Mouse (Mus musculus) E14TG2a.4 (cell line): ENCODE measurements around the gene Plekhj1.

ENCODE experiments used
- H3K27me3 ChIP-seq: 2 replicates; pipeline ENCODE4 v1.6.1; 2014; ENCODE audit warnings: low read length, control low read depth; ENCODE audit not compliant: insufficient read depth
- H3K36me3 ChIP-seq: 2 replicates; pipeline ENCODE4 v1.6.1; 2014; ENCODE audit warnings: low read length, control low read depth; ENCODE audit not compliant: insufficient read depth
- H3K4me1 ChIP-seq: replicated peaks from 2 replicates; pipeline ENCODE4 v1.6.1; 2014; ENCODE audit warnings: low read depth, low read length, control low read depth
- H3K4me3 ChIP-seq: replicated peaks from 2 replicates; pipeline ENCODE4 v1.5.1; 2014; ENCODE audit warnings: mild to moderate bottlenecking, low read length
- H3K9me3 ChIP-seq: 2 replicates; pipeline ENCODE4 v1.6.1; 2014; ENCODE audit warnings: low read length, control low read depth
- CTCF ChIP-seq: conservative IDR thresholded peaks from 2 replicates; pipeline ENCODE4 v1.5.1; 2014; ENCODE audit warnings: low read length
- NANOG ChIP-seq: IDR thresholded peaks from 2 replicates; pipeline ENCODE4 v1.6.1; 2014; ENCODE audit warnings: borderline replicate concordance, low read length, mixed read lengths
- POU5F1 ChIP-seq: IDR thresholded peaks from 2 replicates; pipeline ENCODE4 v1.6.1; 2014; ENCODE audit warnings: low read length, borderline replicate concordance

Gene Plekhj1

DNA sequence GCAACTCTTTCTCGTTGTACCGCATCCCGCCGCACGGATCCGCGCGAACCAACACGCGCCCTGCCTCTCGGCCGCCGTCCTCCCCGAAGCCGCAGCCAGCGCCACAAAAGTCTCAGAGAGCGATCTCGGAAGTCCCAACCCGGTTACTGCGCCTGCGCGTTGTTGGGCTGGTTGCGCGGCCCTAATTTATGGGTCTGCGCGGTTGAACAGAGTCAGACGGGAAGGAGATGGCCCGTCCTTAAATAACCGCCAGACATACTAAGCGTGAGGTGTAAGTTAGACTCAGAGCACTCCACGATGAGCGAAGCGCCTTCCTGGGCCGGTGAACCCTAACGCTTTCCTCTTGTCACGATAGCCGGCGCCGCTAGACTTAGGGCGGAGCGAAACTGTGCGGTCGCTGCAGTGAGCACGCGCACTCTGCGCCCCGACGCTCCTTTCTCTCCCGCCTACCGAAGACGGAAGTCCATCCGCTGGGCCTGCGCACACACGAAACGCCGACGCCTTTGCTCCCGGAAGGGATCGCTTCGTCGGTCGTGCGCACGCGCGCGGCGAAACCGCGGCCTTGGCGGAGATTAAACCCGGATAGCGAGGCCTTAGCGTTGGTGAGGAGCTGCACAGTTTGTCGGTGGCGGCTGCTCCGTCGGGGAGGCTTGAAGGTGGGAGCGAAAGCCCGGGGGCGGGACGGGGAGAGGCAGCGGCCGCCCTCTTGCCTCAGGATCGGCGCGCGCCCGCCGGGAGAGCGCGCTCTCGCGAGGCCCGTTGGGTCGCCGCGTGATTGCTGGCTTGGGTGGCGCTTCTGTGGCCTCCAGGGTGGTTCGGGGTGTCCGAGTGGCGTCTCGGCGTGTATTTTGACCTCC lies at the start of gene Plekhj1, which contains the start of gene Sf3a2:
TSS of gene Plekhj1 (minus strand) at position 477 of the 857 bp plus-strand sequence.
TSS of gene Sf3a2 (plus strand) at position 49 of the 857 bp plus-strand sequence.
- Histone ChIP-seq H3K9me3 (no peaks in the 10 kb centered on the region), H3K36me3 (peaks cover 79% of the 10 kb centered on the region), H3K4me1 (peaks cover 83% of the 10 kb centered on the region), H3K27me3 (no peaks in the 10 kb centered on the region), H3K4me3 (peak within 1 kb of the TSS; percentile 90)
- TF ChIP-seq POU5F1 (no peak), NANOG (no peak), CTCF (no peak)

DNA sequence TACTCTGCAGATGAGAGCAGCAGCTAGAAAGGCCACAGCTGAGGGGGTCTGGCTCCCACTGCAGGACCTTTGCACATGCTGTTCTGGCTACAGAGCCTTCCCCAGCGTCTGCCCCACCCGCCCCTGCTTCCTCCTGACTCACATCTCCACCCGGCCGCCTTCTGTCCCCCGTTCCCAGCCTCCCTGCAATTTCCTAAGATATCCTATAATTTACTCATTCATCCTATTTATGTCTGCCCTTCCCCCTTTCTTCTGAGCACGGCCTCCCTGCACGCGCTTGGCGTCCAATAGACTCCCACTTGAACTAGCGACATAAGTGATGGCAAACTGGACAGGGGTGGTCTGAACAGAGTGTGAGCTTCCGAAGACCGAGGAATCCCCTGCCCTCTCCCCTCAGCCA lies 47.3 kb upstream of the Plekhj1 start:
- peaks cover 67% of the 10 kb centered on the region for H3K4me1 ChIP-seq
- H3K36me3 ChIP-seq = peaks cover 9% of the 10 kb centered on the region
- H3K27me3 ChIP-seq = peaks cover 59% of the 10 kb centered on the region
- TF ChIP-seq POU5F1 = no peak
- H3K9me3 ChIP-seq = no peaks in the 10 kb centered on the region
- H3K4me3 ChIP-seq = no peak overlapping the region

DNA sequence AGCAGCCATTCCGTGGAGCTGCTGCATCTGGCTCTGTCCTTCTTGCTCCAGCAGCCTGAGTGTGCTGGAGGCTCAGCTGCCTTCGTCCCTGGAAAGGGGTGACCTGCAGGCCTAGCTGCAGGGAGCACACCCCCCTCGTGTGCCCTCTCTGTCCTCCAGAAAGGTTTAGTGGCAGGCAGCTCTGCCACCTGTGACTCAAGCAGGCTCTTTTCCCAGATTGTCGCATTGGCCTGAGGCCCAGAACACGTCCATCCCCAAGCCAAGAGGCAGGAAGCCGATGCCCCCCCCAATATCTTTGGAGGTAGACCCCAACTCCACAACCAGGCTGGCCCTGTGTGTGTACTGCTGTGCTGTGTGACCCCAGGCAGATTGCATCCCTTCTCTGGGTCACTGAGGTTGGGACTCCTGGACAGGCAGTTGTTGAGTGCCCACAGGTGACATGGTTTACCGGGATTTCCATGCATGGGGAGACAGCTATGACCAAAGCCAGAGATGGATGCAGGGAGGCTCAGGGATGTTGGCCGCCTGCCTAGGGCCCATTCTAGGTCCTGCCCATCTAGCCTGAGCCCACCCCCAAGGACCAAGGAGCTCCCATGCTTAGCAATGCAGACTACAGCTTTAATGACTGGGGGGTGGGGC lies 46.7 kb upstream of the Plekhj1 start:
- Histone ChIP-seq H3K4me3 (no peak overlapping the region), H3K9me3 (no peaks in the 10 kb centered on the region), H3K36me3 (peaks cover 3% of the 10 kb centered on the region; the same call in 1 of the 2 replicates), H3K4me1 (peaks cover 68% of the 10 kb centered on the region), H3K27me3 (peaks cover 64% of the 10 kb centered on the region)
- TF ChIP-seq POU5F1 = no peak
- TF ChIP-seq CTCF = no peak
- no peak for TF ChIP-seq NANOG

DNA sequence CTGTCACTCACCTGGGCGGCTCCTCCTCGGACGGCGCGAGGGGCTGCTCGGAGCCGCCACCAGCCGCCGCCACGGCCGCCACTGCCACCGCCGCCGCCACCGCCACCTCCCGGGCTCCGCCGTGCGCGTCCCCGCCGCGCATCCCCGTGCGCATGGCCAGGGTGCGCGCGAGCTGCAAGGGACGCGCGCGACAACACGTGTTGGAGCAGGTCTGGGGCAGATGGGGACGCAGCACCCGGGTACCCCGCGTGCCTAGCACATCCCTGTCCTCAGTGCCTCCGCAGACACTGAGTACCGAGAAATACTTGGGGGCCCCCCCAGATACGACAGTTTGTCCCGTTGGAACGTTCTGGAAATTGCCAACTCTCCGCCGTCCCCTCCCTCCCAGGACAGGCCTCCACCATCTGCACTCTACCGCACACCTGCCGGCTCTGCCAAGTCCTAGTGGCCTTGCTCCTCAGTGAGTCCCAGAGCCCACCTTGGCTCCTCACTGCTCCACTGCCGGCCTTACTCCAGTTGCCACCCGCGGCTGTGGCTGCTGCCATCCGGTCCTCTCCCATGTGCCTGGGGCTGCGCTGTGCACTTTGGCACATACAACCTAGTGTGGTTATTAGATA lies 45.6 kb upstream of the Plekhj1 start, which contains the start of gene Lingo3:
TSS of gene Lingo3 (minus strand) at position 109 of the 617 bp plus-strand sequence.
- TF ChIP-seq POU5F1 (no peak), CTCF (no peak), NANOG (no peak)
- Histone ChIP-seq H3K36me3 (no peaks in the 10 kb centered on the region), H3K9me3 (no peaks in the 10 kb centered on the region), H3K4me1 (peaks cover 68% of the 10 kb centered on the region), H3K27me3 (peaks cover 70% of the 10 kb centered on the region), H3K4me3 (peak within 1 kb of the TSS; percentile 80)

DNA sequence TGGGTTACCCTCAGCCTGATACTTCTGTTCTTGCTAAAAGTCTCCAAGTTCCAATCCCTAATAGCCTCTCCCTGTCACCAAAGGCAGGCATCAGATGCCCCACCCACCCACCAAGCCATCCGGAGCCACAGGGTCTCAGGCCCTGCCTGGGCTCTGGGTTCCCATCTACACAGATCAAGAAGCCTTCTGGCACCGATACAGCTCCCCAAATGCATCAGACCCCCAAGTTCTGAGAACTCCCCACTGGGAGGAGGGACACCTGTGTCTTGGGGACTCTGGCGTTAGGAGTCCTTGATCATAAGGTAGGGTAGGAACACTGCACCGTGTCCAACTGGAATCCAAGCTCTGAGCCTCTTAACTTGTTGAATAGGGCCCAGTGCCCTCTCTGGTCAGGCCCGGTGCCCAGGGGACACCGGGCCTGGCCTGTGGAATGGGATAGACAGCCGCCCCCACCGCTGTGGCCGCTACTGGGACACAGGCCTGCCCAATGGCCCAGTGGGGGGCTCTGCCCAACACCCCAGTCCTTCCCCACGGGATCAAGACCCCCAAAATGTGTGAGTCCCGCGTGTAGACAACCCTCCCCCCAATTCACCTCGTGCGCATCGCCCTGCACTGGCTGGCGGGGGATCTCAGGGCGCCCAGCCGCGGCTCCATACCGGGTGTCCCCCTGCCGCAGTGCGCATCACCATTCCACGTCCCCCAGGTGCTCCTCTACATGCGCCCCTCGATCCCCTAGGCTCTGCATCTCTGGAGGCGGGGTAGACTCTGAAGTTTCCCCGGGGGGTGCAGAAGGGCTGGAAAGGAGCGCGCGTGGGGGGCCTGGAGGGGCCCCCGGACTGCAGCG lies 44.9 kb upstream of the Plekhj1 start:
- H3K27me3 ChIP-seq = peaks cover 74% of the 10 kb centered on the region
- H3K4me3 ChIP-seq = peak overlapping the region; percentile 80
- peaks cover 67% of the 10 kb centered on the region for H3K4me1 ChIP-seq
- no peaks in the 10 kb centered on the region for H3K9me3 ChIP-seq
- TF ChIP-seq POU5F1 (no peak), NANOG (no peak), CTCF (no peak)
- no peaks in the 10 kb centered on the region for H3K36me3 ChIP-seq

DNA sequence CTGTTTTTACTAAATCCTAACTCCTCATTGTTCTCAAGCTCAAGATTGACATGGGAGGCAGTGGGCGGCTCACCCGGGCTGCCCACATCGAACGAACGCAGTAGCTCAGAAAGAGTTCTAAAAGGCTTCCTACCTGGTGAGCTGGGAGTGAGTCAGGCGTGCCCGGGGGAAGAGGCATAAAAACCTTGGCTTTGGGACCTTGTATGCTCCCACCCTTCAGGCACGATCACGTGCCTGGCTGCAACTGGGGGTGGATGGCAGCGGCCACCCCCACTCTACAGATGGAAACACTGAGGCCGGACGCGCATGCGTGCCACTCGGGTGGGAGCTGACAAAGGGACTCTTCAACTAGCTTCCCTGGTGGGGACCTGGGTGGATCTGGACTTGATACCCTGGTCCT lies 43.9 kb upstream of the Plekhj1 start:
- no peaks in the 10 kb centered on the region for H3K36me3 ChIP-seq
- H3K4me1 ChIP-seq = peaks cover 72% of the 10 kb centered on the region
- no peak for TF ChIP-seq CTCF
- TF ChIP-seq POU5F1 = no peak
- TF ChIP-seq NANOG = no peak
- H3K27me3 ChIP-seq = peaks cover 84% of the 10 kb centered on the region
- H3K9me3 ChIP-seq = no peaks in the 10 kb centered on the region
- no peak overlapping the region for H3K4me3 ChIP-seq

DNA sequence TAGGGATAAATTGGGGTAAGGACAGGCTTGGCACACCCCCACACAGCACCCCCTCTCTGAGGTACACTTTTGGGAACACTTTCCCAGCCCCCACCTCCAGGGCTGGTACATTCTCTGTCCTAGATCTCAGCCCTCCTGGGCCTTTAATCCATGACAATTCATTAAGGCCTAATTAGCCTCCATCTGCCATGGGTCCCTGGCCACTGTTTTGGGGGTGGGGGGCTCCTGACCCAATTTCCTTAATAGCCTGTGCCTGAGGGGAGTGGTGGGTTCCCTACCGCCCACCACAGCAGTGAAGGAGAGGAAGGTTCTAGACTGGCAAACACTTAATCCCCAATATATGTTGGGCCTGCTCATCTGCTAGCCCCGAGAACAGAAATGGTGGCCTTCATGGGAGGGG lies 43.3 kb upstream of the Plekhj1 start:
- Histone ChIP-seq H3K4me3 (no peak overlapping the region), H3K27me3 (peaks cover 89% of the 10 kb centered on the region), H3K4me1 (peaks cover 78% of the 10 kb centered on the region), H3K36me3 (no peaks in the 10 kb centered on the region), H3K9me3 (no peaks in the 10 kb centered on the region)
- TF ChIP-seq CTCF (no peak), POU5F1 (no peak), NANOG (no peak)
